Mouse (Mus musculus): ENCODE data around the gene Tcerg1l. TPM values are rescaled to one million over a fixed set of nuclear protein-coding genes. Genes with fewer than 3 reads are reported as not detected.

Gene Tcerg1l
- polyA plus RNA-seq, 1 experiment from 2014 or later = 1.9 TPM

- ATAC-seq (ENCODE audit: insufficient number of reproducible peaks, low FRiP score, low TSS enrichment, low read depth) (no peak), DNase-seq (ENCODE audit: low spot score) (no peak)
- Histone ChIP-seq H3K36me3 (ENCODE audit: control insufficient read depth, insufficient read depth, low read length) (no peaks in the 10 kb centered on the region), H3K9ac (ENCODE audit: low read length) (no peak overlapping the region), H3K27ac (replicated peaks; ENCODE audit: low read depth, low read length) (no peak overlapping the region), H3K9me3 (ENCODE audit: control insufficient read depth, low read length) (no peaks in the 10 kb centered on the region), H3K4me3 (ENCODE audit: low read depth, low read length) (no peak overlapping the region), H3K27me3 (ENCODE audit: control insufficient read depth, insufficient read depth, low read length) (no peaks in the 10 kb centered on the region), H3K4me2 (ENCODE audit: low read depth, severe bottlenecking) (no peak overlapping the region), H3K4me1 (ENCODE audit: control insufficient read depth, insufficient read depth, low read length) (no peaks in the 10 kb centered on the region)
- 48% methylated on average over 4 of the region's 4 CpGs for WGBS
Observed at GRCm38 (mm10) chr7:138222951-138223350, 174.6 kb downstream of the Tcerg1l start.

GRCm38 (mm10) chr7:138217556-138218098, 179.9 kb downstream of the Tcerg1l start:
- DNase-seq (ENCODE audit: low spot score) (no peak), ATAC-seq (ENCODE audit: insufficient number of reproducible peaks, low FRiP score, low TSS enrichment, low read depth) (no peak)
- WGBS = 69% methylated on average over 6 of the region's 6 CpGs
- no peak overlapping the region for H3K9ac ChIP-seq (ENCODE audit: low read length)
- H3K4me2 ChIP-seq (ENCODE audit: low read depth, severe bottlenecking) = no peak overlapping the region
- no peaks in the 10 kb centered on the region for H3K36me3 ChIP-seq (ENCODE audit: control insufficient read depth, insufficient read depth, low read length)
- no peak overlapping the region for H3K27ac ChIP-seq (replicated peaks; ENCODE audit: low read depth, low read length)
- H3K9me3 ChIP-seq (ENCODE audit: control insufficient read depth, low read length) = no peaks in the 10 kb centered on the region
- peaks cover 5% of the 10 kb centered on the region; the same call in 1 of the 2 replicates for H3K4me1 ChIP-seq (ENCODE audit: control insufficient read depth, insufficient read depth, low read length)
- H3K27me3 ChIP-seq (ENCODE audit: control insufficient read depth, insufficient read depth, low read length) = no peaks in the 10 kb centered on the region
- no peak overlapping the region for H3K4me3 ChIP-seq (ENCODE audit: low read depth, low read length)

GRCm38 (mm10) chr7:138215177-138215830, 182.2 kb downstream of the Tcerg1l start:
- Histone ChIP-seq H3K27me3 (ENCODE audit: control insufficient read depth, insufficient read depth, low read length) (no peaks in the 10 kb centered on the region), H3K9ac (ENCODE audit: low read length) (no peak overlapping the region), H3K4me3 (ENCODE audit: low read depth, low read length) (no peak overlapping the region), H3K27ac (replicated peaks; ENCODE audit: low read depth, low read length) (no peak overlapping the region), H3K36me3 (ENCODE audit: control insufficient read depth, insufficient read depth, low read length) (no peaks in the 10 kb centered on the region), H3K9me3 (ENCODE audit: control insufficient read depth, low read length) (no peaks in the 10 kb centered on the region), H3K4me2 (ENCODE audit: low read depth, severe bottlenecking) (no peak overlapping the region), H3K4me1 (ENCODE audit: control insufficient read depth, insufficient read depth, low read length) (peaks cover 5% of the 10 kb centered on the region; the same call in 1 of the 2 replicates)
- peak; percentile 30 for DNase-seq (ENCODE audit: low spot score)
- ATAC-seq (ENCODE audit: insufficient number of reproducible peaks, low FRiP score, low TSS enrichment, low read depth) = no peak
- WGBS = 34% methylated on average over 15 of the region's 15 CpGs

- WGBS = 79% methylated on average over 9 of the region's 9 CpGs
- no peaks in the 10 kb centered on the region for H3K9me3 ChIP-seq (ENCODE audit: control insufficient read depth, low read length)
- no peak overlapping the region for H3K4me2 ChIP-seq (ENCODE audit: low read depth, severe bottlenecking)
- no peaks in the 10 kb centered on the region for H3K36me3 ChIP-seq (ENCODE audit: control insufficient read depth, insufficient read depth, low read length)
- no peak overlapping the region for H3K9ac ChIP-seq (ENCODE audit: low read length)
- peaks cover 5% of the 10 kb centered on the region; the same call in 1 of the 2 replicates for H3K4me1 ChIP-seq (ENCODE audit: control insufficient read depth, insufficient read depth, low read length)
- H3K27me3 ChIP-seq (ENCODE audit: control insufficient read depth, insufficient read depth, low read length) = no peaks in the 10 kb centered on the region
- no peak for DNase-seq (ENCODE audit: low spot score)
- H3K27ac ChIP-seq (replicated peaks; ENCODE audit: low read depth, low read length) = no peak overlapping the region
- H3K4me3 ChIP-seq (ENCODE audit: low read depth, low read length) = no peak overlapping the region
- no peak for ATAC-seq (ENCODE audit: insufficient number of reproducible peaks, low FRiP score, low TSS enrichment, low read depth)
Observed at GRCm38 (mm10) chr7:138214710-138215109, 182.8 kb downstream of the Tcerg1l start.

GRCm38 (mm10) chr7:138209769-138210168, 187.8 kb downstream of the Tcerg1l start:
- WGBS = 31% methylated on average over 5 of the region's 5 CpGs
- no peak overlapping the region for H3K4me2 ChIP-seq (ENCODE audit: low read depth, severe bottlenecking)
- no peaks in the 10 kb centered on the region for H3K36me3 ChIP-seq (ENCODE audit: control insufficient read depth, insufficient read depth, low read length)
- H3K9ac ChIP-seq (ENCODE audit: low read length) = no peak overlapping the region
- ATAC-seq (ENCODE audit: insufficient number of reproducible peaks, low FRiP score, low TSS enrichment, low read depth) (no peak), DNase-seq (ENCODE audit: low spot score) (no peak)
- H3K9me3 ChIP-seq (ENCODE audit: control insufficient read depth, low read length) = no peaks in the 10 kb centered on the region
- no peaks in the 10 kb centered on the region for H3K27me3 ChIP-seq (ENCODE audit: control insufficient read depth, insufficient read depth, low read length)
- H3K4me3 ChIP-seq (ENCODE audit: low read depth, low read length) = no peak overlapping the region
- H3K27ac ChIP-seq (replicated peaks; ENCODE audit: low read depth, low read length) = no peak overlapping the region
- 0 out of 2 replicates have a peak, but pooled peaks cover 2% of the 10 kb centered on the region for H3K4me1 ChIP-seq (ENCODE audit: control insufficient read depth, insufficient read depth, low read length)

- H3K27me3 ChIP-seq (ENCODE audit: control insufficient read depth, insufficient read depth, low read length) = no peaks in the 10 kb centered on the region
- WGBS = 93% methylated on average over 2 of the region's 2 CpGs
- ATAC-seq (ENCODE audit: insufficient number of reproducible peaks, low FRiP score, low TSS enrichment, low read depth) (no peak), DNase-seq (ENCODE audit: low spot score) (no peak)
- no peaks in the 10 kb centered on the region for H3K9me3 ChIP-seq (ENCODE audit: control insufficient read depth, low read length)
- 0 out of 2 replicates have a peak, but pooled peaks cover 5% of the 10 kb centered on the region for H3K4me1 ChIP-seq (ENCODE audit: control insufficient read depth, insufficient read depth, low read length)
- H3K4me3 ChIP-seq (ENCODE audit: low read depth, low read length) = no peak overlapping the region
- no peak overlapping the region for H3K9ac ChIP-seq (ENCODE audit: low read length)
- no peak overlapping the region for H3K4me2 ChIP-seq (ENCODE audit: low read depth, severe bottlenecking)
- H3K36me3 ChIP-seq (ENCODE audit: control insufficient read depth, insufficient read depth, low read length) = no peaks in the 10 kb centered on the region
- no peak overlapping the region for H3K27ac ChIP-seq (replicated peaks; ENCODE audit: low read depth, low read length)
Observed at GRCm38 (mm10) chr7:138205124-138205523, 192.4 kb downstream of the Tcerg1l start.

- H3K27ac ChIP-seq (replicated peaks; ENCODE audit: low read depth, low read length) = no peak overlapping the region
- ATAC-seq (ENCODE audit: insufficient number of reproducible peaks, low FRiP score, low TSS enrichment, low read depth) (no peak), DNase-seq (ENCODE audit: low spot score) (no peak)
- no peak overlapping the region for H3K9ac ChIP-seq (ENCODE audit: low read length)
- 45% methylated on average over 15 of the region's 15 CpGs for WGBS
- no peak overlapping the region for H3K4me3 ChIP-seq (ENCODE audit: low read depth, low read length)
- no peaks in the 10 kb centered on the region for H3K9me3 ChIP-seq (ENCODE audit: control insufficient read depth, low read length)
- 0 out of 2 replicates have a peak, but pooled peaks cover 5% of the 10 kb centered on the region for H3K4me1 ChIP-seq (ENCODE audit: control insufficient read depth, insufficient read depth, low read length)
- H3K27me3 ChIP-seq (ENCODE audit: control insufficient read depth, insufficient read depth, low read length) = no peaks in the 10 kb centered on the region
- no peak overlapping the region for H3K4me2 ChIP-seq (ENCODE audit: low read depth, severe bottlenecking)
- H3K36me3 ChIP-seq (ENCODE audit: control insufficient read depth, insufficient read depth, low read length) = no peaks in the 10 kb centered on the region
Observed at GRCm38 (mm10) chr7:138202162-138202832, 195.2 kb downstream of the Tcerg1l start.

GRCm38 (mm10) chr7:138199333-138200058, 198.0 kb downstream of the Tcerg1l start:
- DNase-seq (ENCODE audit: low spot score) (no peak), ATAC-seq (ENCODE audit: insufficient number of reproducible peaks, low FRiP score, low TSS enrichment, low read depth) (no peak)
- Histone ChIP-seq H3K9ac (ENCODE audit: low read length) (no peak overlapping the region), H3K27ac (replicated peaks; ENCODE audit: low read depth, low read length) (no peak overlapping the region), H3K9me3 (ENCODE audit: control insufficient read depth, low read length) (no peaks in the 10 kb centered on the region), H3K36me3 (ENCODE audit: control insufficient read depth, insufficient read depth, low read length) (no peaks in the 10 kb centered on the region), H3K27me3 (ENCODE audit: control insufficient read depth, insufficient read depth, low read length) (no peaks in the 10 kb centered on the region), H3K4me1 (ENCODE audit: control insufficient read depth, insufficient read depth, low read length) (0 out of 2 replicates have a peak, but pooled peaks cover 5% of the 10 kb centered on the region), H3K4me3 (ENCODE audit: low read depth, low read length) (no peak overlapping the region), H3K4me2 (ENCODE audit: low read depth, severe bottlenecking) (no peak overlapping the region)
- WGBS = 21% methylated on average over 10 of the region's 10 CpGs

Data from limb, embryonic 11.5 days (tissue).